Mouse (Mus musculus) Patski (cell line): ENCODE data around the gene Gabrr1. TPM values are rescaled to one million over a fixed set of nuclear protein-coding genes. Genes with fewer than 3 reads are reported as not detected.
A peak's percentile ranks its signal among the peaks of the same experiment; 100 is the strongest.
"Not testable (repeated sequence)": the region's sequence is repeated elsewhere in the genome, so short reads cannot be mapped to it uniquely, and the experiment has no call there.

Experiments
- ATAC-seq: fragments of 100-300 bp; one replicate; pipeline ENCODE4 v1.8.0; 2021
- CTCF ChIA-PET: fragments of 350-600 bp; sonication (Branson Sonifier 250); formaldehyde crosslinking; loops from one replicate; lab custom pipeline; 2022; ENCODE audit warnings: inconsistent platforms; lab: Charles Lee
- POLR2A ChIA-PET: fragments of 350-600 bp; sonication (Branson Sonifier 250); formaldehyde crosslinking; loops from one replicate; lab custom pipeline; 2022; ENCODE audit warnings: antibody characterized with exemption, inconsistent platforms; lab: Charles Lee
- DNase-seq: peaks from one replicate; pipeline ENCODE4 v3.0.0-alpha.2; 2011; ENCODE audit warnings: low read depth, low spot score
- H3K27me3 ChIP-seq: fragments of 371-371 bp; one replicate; pipeline ENCODE4 v1.5.1; 2021
- CTCF ChIP-seq: fragments of 100-300 bp; IDR thresholded peaks from one replicate; pipeline ENCODE4 v1.5.1; 2021
- in situ Hi-C: fragments of 300-500 bp; cut with MboI; formaldehyde crosslinking; loops from 3 replicates; pipeline ENCODE4 v1.11.1; 2018; ENCODE audit warnings: low pct_unique_long_range_greater_than_20kb, mixed read lengths
- polyA plus RNA-seq: library from polyadenylated mRNA; unstranded; gene quantifications from one replicate; pipeline ENCODE4 v1.2.3, GENCODE M21; 2021

The Gabrr1 gene
- not detected for polyA plus RNA-seq

GRCm38 (mm10) chr4:33132221-33132620 lies at the start of gene Gabrr1:
Gabrr1 (plus strand) TSS chr4:33132521.
- no peak for ATAC-seq
- no peaks in the 10 kb centered on the region for H3K27me3 ChIP-seq
- ChIA-PET POLR2A (interaction anchor here (0.6 kb wide), 1 partner anchor 100 kb away, joined by 3 read pairs; no protein-coding TSS in a partner anchor), CTCF (no interaction called here)
- DNase-seq: no peak
- in situ Hi-C loops: no loop called here
- no peak for TF ChIP-seq CTCF

GRCm38 (mm10) chr4:33099118-33099694 lies 33.1 kb upstream of the Gabrr1 start:
- DNase-seq: no peak
- ChIA-PET CTCF (no interaction called here), POLR2A (no interaction called here)
- in situ Hi-C loops: no loop called here
- no peaks in the 10 kb centered on the region for H3K27me3 ChIP-seq
- no peak for ATAC-seq
- TF ChIP-seq CTCF: no peak

DNA sequence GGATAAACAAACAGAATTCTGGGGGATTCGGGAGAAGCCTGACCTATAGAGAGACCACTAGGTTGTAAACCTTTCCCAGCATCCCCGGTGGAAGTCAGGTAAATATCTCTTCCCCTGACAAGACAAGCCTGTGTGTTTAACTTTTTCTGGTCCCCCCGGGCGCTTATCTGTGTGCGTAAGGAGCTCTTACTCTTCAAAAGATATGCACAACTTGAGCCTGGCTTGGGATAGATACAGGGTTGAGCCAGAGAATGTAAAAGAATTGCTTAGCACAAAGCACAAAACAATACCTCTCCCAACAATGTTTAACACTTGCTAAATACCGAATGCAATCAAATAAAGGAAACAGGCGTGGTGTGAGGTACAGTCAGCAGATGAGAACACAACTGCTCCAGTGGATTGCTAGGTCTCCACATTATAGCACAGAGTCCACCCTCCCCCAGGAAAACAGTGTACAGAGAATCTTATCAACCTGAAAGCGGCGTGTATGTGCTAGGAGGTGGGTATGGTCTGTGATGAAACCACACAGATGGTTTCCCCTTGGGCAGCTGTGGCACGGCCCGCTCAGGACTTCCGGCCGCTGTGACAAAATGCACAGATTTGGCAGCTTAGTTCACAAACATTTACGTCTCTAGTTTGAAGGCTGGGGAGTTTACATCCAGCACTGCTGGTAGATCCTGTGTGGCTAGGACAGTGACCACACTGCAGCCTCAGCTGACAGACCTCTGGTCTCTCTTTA lies 22.4 kb upstream of the Gabrr1 start:
- CTCF ChIA-PET: no interaction called here
- POLR2A ChIA-PET: no interaction called here
- DNase-seq: no peak

DNA sequence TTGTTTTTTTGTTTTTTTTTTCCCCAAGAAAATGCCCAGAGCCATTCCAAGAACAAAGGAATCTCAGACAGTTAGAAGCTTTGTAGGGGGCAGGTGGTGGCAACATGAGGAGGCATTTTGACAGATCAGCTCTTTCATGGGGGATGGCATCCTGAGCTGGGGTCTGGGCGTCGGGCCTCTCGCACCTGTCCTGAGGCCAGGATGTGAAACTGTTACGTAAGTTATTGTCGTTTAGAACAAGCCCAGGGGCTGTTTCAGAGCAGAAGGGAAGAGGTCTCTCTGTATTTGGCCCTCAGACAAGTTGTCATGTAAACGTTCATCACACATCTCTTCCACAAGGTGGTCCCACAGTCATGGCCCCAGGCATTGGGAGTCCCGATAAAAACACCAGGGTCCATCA lies 21.5 kb upstream of the Gabrr1 start:
- H3K27me3 ChIP-seq: no peaks in the 10 kb centered on the region
- CTCF ChIA-PET: no interaction called here
- POLR2A ChIA-PET: no interaction called here
- DNase-seq (no peak), ATAC-seq (no peak)
- no peak for TF ChIP-seq CTCF
- in situ Hi-C loops: loop anchor here (10.0 to 25.0 kb wide), 2 partner anchors 96 to 1049 kb away; no protein-coding TSS in a partner anchor

More for the DNA sequence above, 22.4 kb upstream of the Gabrr1 start:
- in situ Hi-C loops: loop anchor here (10.0 to 25.0 kb wide), 2 partner anchors 95 to 1048 kb away; no protein-coding TSS in a partner anchor
- H3K27me3 ChIP-seq: no peaks in the 10 kb centered on the region
- ATAC-seq: no peak
- TF ChIP-seq CTCF: no peak

- ChIA-PET CTCF (no interaction called here), POLR2A (no interaction called here)
- no peak for TF ChIP-seq CTCF
- DNase-seq: no peak
- in situ Hi-C loops: loop anchor here (10.0 to 25.0 kb wide), 2 partner anchors 97 to 1049 kb away; no protein-coding TSS in a partner anchor
- no peaks in the 10 kb centered on the region for H3K27me3 ChIP-seq
- no peak for ATAC-seq
Measured at GRCm38 (mm10) chr4:33111358-33111757, 21.0 kb upstream of the Gabrr1 start.

DNA sequence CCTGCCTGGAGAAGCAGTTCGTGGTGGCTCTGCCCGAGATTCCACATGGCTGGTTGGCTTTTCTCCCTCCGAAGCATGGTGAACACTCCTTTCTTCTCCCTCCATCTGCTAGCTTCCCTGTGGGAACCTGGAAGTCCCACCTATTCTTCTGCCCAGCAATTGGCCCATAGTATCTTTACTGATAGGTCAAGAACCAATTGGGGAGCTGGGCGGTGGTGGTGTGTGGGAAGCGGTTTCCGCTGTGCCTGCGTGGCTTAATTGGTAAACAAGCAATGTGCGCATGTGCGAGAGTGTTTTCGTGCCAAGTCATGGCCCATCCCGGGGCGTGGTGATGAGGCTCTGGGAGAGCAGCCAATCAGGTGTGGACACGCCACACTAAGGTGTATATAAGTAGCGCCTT lies 19.5 kb upstream of the Gabrr1 start:
- H3K27me3 ChIP-seq, POLR2A ChIA-PET, DNase-seq, ATAC-seq, CTCF ChIA-PET: not testable (repeated sequence)
- in situ Hi-C loops: loop anchor here (10.0 to 25.0 kb wide), 2 partner anchors 98 to 1051 kb away; no protein-coding TSS in a partner anchor

DNA sequence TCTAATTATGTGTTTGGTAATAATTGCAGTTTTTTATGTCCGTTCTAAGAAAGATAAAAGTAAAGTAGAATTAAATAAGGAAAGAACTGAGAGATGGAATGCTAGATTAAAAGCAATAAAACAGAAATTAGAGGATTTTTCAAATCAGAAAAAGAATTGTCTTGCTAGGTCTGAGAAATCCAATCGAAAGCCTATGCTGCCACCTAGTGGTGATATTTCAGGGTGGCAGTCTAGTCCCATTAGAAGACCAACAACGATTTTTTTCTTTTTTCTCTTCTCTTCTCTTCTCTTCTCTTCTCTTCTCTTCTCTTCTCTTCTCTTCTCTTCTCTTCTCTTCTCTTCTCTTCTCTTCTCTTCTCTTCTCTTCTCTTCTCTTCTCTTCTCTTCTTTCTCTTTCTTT lies 13.2 kb upstream of the Gabrr1 start:
- CTCF ChIA-PET: not testable (repeated sequence)

DNA sequence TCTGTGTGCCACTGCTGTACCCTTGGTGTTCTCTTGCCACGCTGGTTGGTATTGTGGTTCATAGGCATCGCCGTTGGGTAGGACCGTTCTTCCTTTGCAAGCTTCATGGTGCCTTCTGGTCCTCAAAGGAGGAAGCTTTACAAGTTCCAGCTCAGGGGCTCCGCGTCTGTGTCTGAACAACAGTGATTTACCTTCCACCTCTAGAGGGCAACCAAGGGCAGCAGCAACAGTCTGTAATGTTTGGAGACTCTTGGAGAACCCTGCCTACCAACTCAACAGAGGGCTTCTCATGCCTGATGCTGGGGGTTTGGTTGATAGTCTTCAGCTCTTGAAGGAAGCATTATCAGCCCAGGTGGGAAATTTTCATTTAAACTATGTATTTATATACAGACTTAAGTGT lies 7.8 kb upstream of the Gabrr1 start:
- peak; percentile 39 for TF ChIP-seq CTCF
- ChIA-PET POLR2A (no interaction called here), CTCF (interaction anchor here (0.7 to 1.5 kb wide), 9 partner anchors 21 to 169 kb away, joined by 3 to 5 read pairs (median 3); partner anchors contain the start of gene Pnrc1)
- DNase-seq (no peak), ATAC-seq (no peak)
- in situ Hi-C loops: loop anchor here (10.0 to 25.0 kb wide), 2 partner anchors 350 to 1062 kb away; no protein-coding TSS in a partner anchor
- peaks cover 4% of the 10 kb centered on the region for H3K27me3 ChIP-seq

More for the DNA sequence above, 13.2 kb upstream of the Gabrr1 start:
- TF ChIP-seq CTCF: peak; percentile 62
- not testable (repeated sequence) for H3K27me3 ChIP-seq, DNase-seq, ATAC-seq
- POLR2A ChIA-PET: interaction anchor here (0.7 kb wide), 1 partner anchor 44 kb away, joined by 4 read pairs; no protein-coding TSS in a partner anchor
- in situ Hi-C loops: loop anchor here (5.0 to 25.0 kb wide), 3 partner anchors 104 to 1057 kb away; no protein-coding TSS in a partner anchor

- DNase-seq (no peak), ATAC-seq (no peak)
- POLR2A ChIA-PET: no interaction called here
- H3K27me3 ChIP-seq: peaks cover 4% of the 10 kb centered on the region
- CTCF ChIA-PET: interaction anchor here (1.0 to 1.5 kb wide), 4 partner anchors 55 to 167 kb away, joined by 3 to 4 read pairs (median 4); no protein-coding TSS in a partner anchor
- in situ Hi-C loops: loop anchor here (5.0 to 10.0 kb wide), 2 partner anchors 172 to 351 kb away; no protein-coding TSS in a partner anchor
- no peak for TF ChIP-seq CTCF
Measured at GRCm38 (mm10) chr4:33125409-33126084, 6.8 kb upstream of the Gabrr1 start.

DNA sequence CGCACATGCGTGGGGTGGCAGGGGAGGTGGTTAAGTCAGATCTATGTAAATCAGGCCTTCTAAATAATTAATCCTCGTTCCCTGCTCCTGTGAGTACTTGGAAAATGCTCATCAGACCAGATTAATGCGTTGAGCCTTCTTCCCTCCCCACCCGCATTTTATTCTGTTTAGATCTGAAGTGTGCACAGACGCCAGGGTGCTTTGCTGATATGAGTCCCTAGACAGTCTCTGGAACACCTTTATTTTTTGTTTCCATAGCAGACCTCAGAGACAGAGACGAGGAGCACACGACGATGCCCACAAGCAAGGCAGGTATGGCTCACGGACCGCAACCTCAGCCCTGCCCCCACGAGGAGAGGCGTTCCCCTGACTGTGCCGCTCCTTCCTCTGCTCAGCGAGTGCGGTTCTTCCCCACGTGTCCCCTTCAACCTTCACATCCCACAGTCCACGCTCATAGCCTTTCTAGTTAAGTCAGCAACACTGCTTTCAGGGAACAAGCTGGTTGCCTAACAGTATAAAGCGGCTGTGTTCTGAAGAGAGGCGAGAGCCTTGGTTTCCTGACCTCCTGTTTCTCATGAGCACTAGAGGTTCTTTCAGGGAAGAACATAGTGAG lies 14.5 kb downstream of the Gabrr1 start:
- ChIA-PET CTCF (interaction anchor here (1.3 to 4.7 kb wide), 2 partner anchors 146 to 156 kb away, joined by 5 to 24 read pairs; no protein-coding TSS in a partner anchor), POLR2A (no interaction called here)
- ATAC-seq (no peak), DNase-seq (no peak)
- no peak for TF ChIP-seq CTCF
- in situ Hi-C loops: loop anchor here (5.0 kb wide), 2 partner anchors 56 to 146 kb away; partner anchors contain the start of gene Pnrc1
- H3K27me3 ChIP-seq: peaks cover 9% of the 10 kb centered on the region
